Mouse (Mus musculus) adrenal gland, postnatal 36 days (tissue): ENCODE data around the gene Pprc1. TPM values are rescaled to one million over a fixed set of nuclear protein-coding genes. Genes with fewer than 3 reads are reported as not detected.

ENCODE experiments used
- DNase-seq, 2 experiments: peaks; one replicate each; pipeline ENCODE4 v3.0.0; 2021; ENCODE audit warnings: mixed read lengths in 1 of 2
- total RNA-seq, 2 experiments: library from RNA; stranded (reverse); gene quantifications; 2 replicates each; pipeline ENCODE4 v1.2.3; 2021

The Pprc1 gene
- total RNA-seq, 2 experiments from 2014 or later = 28.6 to 49.3 TPM

GRCm38 (mm10) chr19:46033911-46034310 lies 10.8 kb upstream of the Pprc1 start:
- DNase-seq = no peak

GRCm38 (mm10) chr19:46035971-46036370 lies 8.7 kb upstream of the Pprc1 start:
- no peak for DNase-seq

- DNase-seq = no peak
These were observed 8.0 kb upstream of the Pprc1 start for GRCm38 (mm10) chr19:46036477-46037242.

- no peak for DNase-seq
These were observed 7.3 kb upstream of the Pprc1 start for GRCm38 (mm10) chr19:46037243-46037924.

- DNase-seq = no peak
These were observed 6.5 kb upstream of the Pprc1 start for GRCm38 (mm10) chr19:46037925-46038850.

- peak in 1 of 2 experiments; percentile 36 for DNase-seq
These were observed 5.8 kb upstream of the Pprc1 start for GRCm38 (mm10) chr19:46038851-46039260.

GRCm38 (mm10) chr19:46039478-46039877 lies 5.2 kb upstream of the Pprc1 start:
- DNase-seq = peak; percentile 93 to 98

GRCm38 (mm10) chr19:46040149-46040902 lies 4.4 kb upstream of the Pprc1 start:
- no peak for DNase-seq

- no peak for DNase-seq
These were observed 3.3 kb upstream of the Pprc1 start for GRCm38 (mm10) chr19:46041299-46041932.

- peak; percentile 91 to 95 for DNase-seq
These were observed 2.7 kb upstream of the Pprc1 start for GRCm38 (mm10) chr19:46041933-46042475.

GRCm38 (mm10) chr19:46042476-46043011 lies 2.1 kb upstream of the Pprc1 start:
- peak; percentile 58 to 62 for DNase-seq

- peak in 1 of 2 experiments; percentile 24 for DNase-seq
These were observed 1.3 kb upstream of the Pprc1 start for GRCm38 (mm10) chr19:46043380-46043779.

GRCm38 (mm10) chr19:46044993-46045695 lies 458 bp downstream of the Pprc1 start, which contains the start of gene Ldb1:
Gene Ldb1 (minus strand): TSS chr19:46045214.
- DNase-seq = peak; percentile 91 to 92

GRCm38 (mm10) chr19:46045696-46046311 lies 1.1 kb downstream of the Pprc1 start:
- DNase-seq = peak; percentile 45 to 69

- DNase-seq = no peak
These were observed 1.9 kb downstream of the Pprc1 start for GRCm38 (mm10) chr19:46046621-46047025.

- no peak for DNase-seq
These were observed 2.7 kb downstream of the Pprc1 start for GRCm38 (mm10) chr19:46047426-46047825.

GRCm38 (mm10) chr19:46049129-46049528 lies 4.4 kb downstream of the Pprc1 start:
- DNase-seq = no peak

- DNase-seq = no peak
These were observed 5.8 kb downstream of the Pprc1 start for GRCm38 (mm10) chr19:46050462-46050861.

- DNase-seq = peak in 1 of 2 experiments; percentile 32
These were observed 11.2 kb downstream of the Pprc1 start for GRCm38 (mm10) chr19:46055752-46056387.
